Mouse (Mus musculus) lung, adult 2 months (tissue): ENCODE data around the gene 1700113H08Rik. TPM values are rescaled to one million over a fixed set of nuclear protein-coding genes. Genes with fewer than 3 reads are reported as not detected.

Experiments
- DNase-seq: peaks from one replicate; pipeline ENCODE4 v3.0.0; 2022
- H3K4me1 ChIP-seq: fragments of 200-500 bp; 2 replicates; pipeline ENCODE4 v1.6.1; 2011; ENCODE audit warnings: low read length; ENCODE audit not compliant: control insufficient read depth, insufficient read depth
- H3K4me3 ChIP-seq: fragments of 200-500 bp; replicated peaks from 2 replicates; pipeline ENCODE3; 2011; ENCODE audit warnings: low read depth, mild to moderate bottlenecking, control low read depth, low read length; ENCODE audit errors: extremely low read depth
- CTCF ChIP-seq: fragments of 200-500 bp; IDR thresholded peaks from 2 replicates; pipeline ENCODE4 v1.5.1; 2011; ENCODE audit warnings: mild to moderate bottlenecking, low read length, control low read depth; ENCODE audit not compliant: insufficient read depth
- POLR2A ChIP-seq: fragments of 200-500 bp; IDR thresholded peaks from 2 replicates; pipeline ENCODE4 v1.6.1; 2011; ENCODE audit warnings: low read depth, mild to moderate bottlenecking, control low read depth, low read length, borderline replicate concordance; ENCODE audit errors: extremely low read depth
- WGBS: fragments of 180-500 bp; shearing (Covaris S2); methylation state at CpG from one replicate; pipeline ENCODE4 v1.1.7; 2018; 5-methylcytosine and 5-hydroxymethylcytosine counted together
- polyA plus RNA-seq: library from polyadenylated mRNA; depleted of rRNA; stranded (reverse); fragments of >200 nt; gene quantifications from 2 replicates; pipeline ENCODE4 v1.2.3, GENCODE M21; 2012; rRNA removed

1700113H08Rik gene
- polyA plus RNA-seq, 1 experiment, result not detected

GRCm38 (mm10) chr10:87271724-87272123, 213.9 kb downstream of the 1700113H08Rik start:
- TF ChIP-seq POLR2A (no peak), CTCF (no peak)
- WGBS, result 57% methylated on average over 3 of the region's 3 CpGs
- DNase-seq, result no peak
- Histone ChIP-seq H3K4me1 (no peaks in the 10 kb centered on the region), H3K4me3 (no peak overlapping the region)

- DNase-seq, result no peak
- 59% methylated on average over 8 of the region's 8 CpGs for WGBS
- TF ChIP-seq POLR2A (no peak), CTCF (no peak)
- no peaks in the 10 kb centered on the region for H3K4me1 ChIP-seq
- no peak overlapping the region for H3K4me3 ChIP-seq
Measured at GRCm38 (mm10) chr10:87272133-87272622, 214.3 kb downstream of the 1700113H08Rik start.

GRCm38 (mm10) chr10:87275075-87275474, 217.2 kb downstream of the 1700113H08Rik start:
- no peaks in the 10 kb centered on the region for H3K4me1 ChIP-seq
- no peak overlapping the region for H3K4me3 ChIP-seq
- DNase-seq, result no peak
- TF ChIP-seq CTCF, result no peak
- no peak for TF ChIP-seq POLR2A

Other genes with a start within 250 kb of the 1700113H08Rik start
- gene Stab2, start 50.0 kb upstream of the 1700113H08Rik start, polyA plus RNA-seq, result 0.88 and 0.93 TPM in 2 replicates